Mouse (Mus musculus) stomach, embryonic 16.5 days (tissue): ENCODE data around the gene Mien1. TPM values are rescaled to one million over a fixed set of nuclear protein-coding genes. Genes with fewer than 3 reads are reported as not detected.
A peak's percentile ranks its signal among the peaks of the same experiment; 100 is the strongest.

Source experiments
- ATAC-seq: fragments of 200-750 bp; cut with Nextera tagmentation; 2 replicates; pipeline ENCODE4 v1.8.0; 2017; ENCODE audit warnings: moderate number of reproducible peaks, moderate TSS enrichment; ENCODE audit not compliant: insufficient read depth, low FRiP score
- H3K27ac ChIP-seq: fragments of 300-500 bp; sonication (generic); 2 replicates; pipeline ENCODE4 v1.5.1; 2014; ENCODE audit warnings: low read length
- H3K27me3 ChIP-seq: fragments of 300-500 bp; sonication (generic); 2 replicates; pipeline ENCODE4 v1.6.1; 2014; ENCODE audit warnings: low read length, control low read depth, mixed read lengths; ENCODE audit not compliant: control insufficient read depth, insufficient read depth
- H3K36me3 ChIP-seq: fragments of 300-500 bp; sonication (generic); 2 replicates; pipeline ENCODE4 v1.6.1; 2014; ENCODE audit warnings: low read length; ENCODE audit not compliant: control insufficient read depth, insufficient read depth
- H3K4me1 ChIP-seq: fragments of 300-500 bp; sonication (generic); 2 replicates; pipeline ENCODE4 v1.6.1; 2014; ENCODE audit warnings: low read length, control low read depth, mixed read lengths; ENCODE audit not compliant: control insufficient read depth, insufficient read depth
- H3K4me2 ChIP-seq: fragments of 300-500 bp; sonication (generic); 2 replicates; pipeline ENCODE4 v1.6.1; 2014; ENCODE audit warnings: low read depth, low read length, mixed read lengths
- H3K4me3 ChIP-seq: fragments of 300-500 bp; sonication (generic); replicated peaks from 2 replicates; pipeline ENCODE4 v1.5.1; 2014; ENCODE audit warnings: mild to moderate bottlenecking, low read length
- H3K9ac ChIP-seq: fragments of 300-500 bp; sonication (generic); 2 replicates; pipeline ENCODE4 v1.6.1; 2014; ENCODE audit warnings: low read length
- H3K9me3 ChIP-seq: fragments of 300-500 bp; sonication (generic); replicated peaks from 2 replicates; pipeline ENCODE4 v1.6.1; 2016; ENCODE audit warnings: low read length, control low read depth; ENCODE audit not compliant: control insufficient read depth
- WGBS: fragments of 180-500 bp; shearing (Covaris S2); extraction: QIAGEN DNeasy Blood & Tissue Kit; methylation state at CpG from one replicate; pipeline ENCODE4 v1.1.7; 2014; 5-methylcytosine and 5-hydroxymethylcytosine counted together
- polyA plus RNA-seq: library from polyadenylated mRNA; unstranded; fragments of >200 nt; fragmentation: Nextera tagmentation; extraction: Ambion mirVana; gene quantifications from 2 replicates; pipeline ENCODE4 v1.2.1, GENCODE M21; 2015

The Mien1 gene
- polyA plus RNA-seq, 1 experiment from 2014 or later, result 157 TPM

DNA sequence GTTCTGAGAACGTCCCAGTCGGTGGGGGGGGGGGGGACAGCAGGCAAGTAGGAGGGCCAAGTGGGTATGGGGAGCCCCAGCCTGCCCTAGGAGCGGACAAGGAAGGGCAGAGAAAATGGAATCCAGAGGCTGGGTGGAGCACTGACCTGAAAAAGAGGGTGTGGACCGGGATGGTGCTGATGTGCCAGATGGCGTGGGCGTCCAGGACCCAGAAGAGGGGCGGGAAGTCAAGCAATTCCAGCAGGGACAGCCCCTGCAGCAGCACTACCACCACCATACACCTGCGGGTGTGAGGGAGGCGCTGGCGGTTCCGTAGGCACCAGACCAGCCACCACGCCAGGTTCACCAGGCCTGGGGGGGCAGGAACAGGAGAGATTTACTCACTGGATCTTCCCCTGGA, 48.6 kb downstream of the Mien1 start:
- 74% methylated on average over 12 of the region's 12 CpGs for WGBS
- Histone ChIP-seq H3K4me3 (no peak overlapping the region), H3K27ac (no peak overlapping the region), H3K4me1 (peaks cover 34% of the 10 kb centered on the region), H3K36me3 (no peaks in the 10 kb centered on the region), H3K9ac (peak overlapping the region; percentile 11; the same call in 1 of the 2 replicates), H3K9me3 (no peaks in the 10 kb centered on the region), H3K4me2 (no peak overlapping the region), H3K27me3 (peaks cover 27% of the 10 kb centered on the region)
- no peak for ATAC-seq

DNA sequence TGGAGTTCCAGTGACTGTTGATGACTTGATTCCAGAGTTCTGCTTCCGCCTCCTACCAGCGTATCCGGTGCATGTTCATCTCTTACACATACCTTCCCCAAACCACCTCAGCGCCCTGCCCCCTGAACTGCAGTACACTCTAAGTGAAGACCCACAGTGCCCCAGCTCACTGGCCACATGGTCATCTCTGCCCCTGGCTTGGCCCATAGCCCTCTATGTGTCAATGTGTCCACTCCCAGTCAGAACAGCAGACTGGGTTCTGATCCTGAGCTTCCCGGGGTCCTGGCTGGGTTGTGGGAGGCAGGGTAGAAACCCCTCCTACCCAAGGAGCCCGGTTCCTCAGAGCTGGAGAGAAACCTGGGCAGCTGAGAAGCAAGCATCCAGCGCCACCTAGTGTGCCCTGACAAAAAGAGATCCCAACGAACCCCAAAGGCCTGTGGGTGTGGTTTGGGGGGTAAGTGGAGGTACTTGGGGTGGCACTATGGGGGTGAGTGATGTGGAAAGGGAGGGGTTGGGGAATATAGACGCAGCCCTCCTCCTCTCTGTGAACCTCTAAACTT, 49.5 kb downstream of the Mien1 start:
- H3K36me3 ChIP-seq, result no peaks in the 10 kb centered on the region

DNA sequence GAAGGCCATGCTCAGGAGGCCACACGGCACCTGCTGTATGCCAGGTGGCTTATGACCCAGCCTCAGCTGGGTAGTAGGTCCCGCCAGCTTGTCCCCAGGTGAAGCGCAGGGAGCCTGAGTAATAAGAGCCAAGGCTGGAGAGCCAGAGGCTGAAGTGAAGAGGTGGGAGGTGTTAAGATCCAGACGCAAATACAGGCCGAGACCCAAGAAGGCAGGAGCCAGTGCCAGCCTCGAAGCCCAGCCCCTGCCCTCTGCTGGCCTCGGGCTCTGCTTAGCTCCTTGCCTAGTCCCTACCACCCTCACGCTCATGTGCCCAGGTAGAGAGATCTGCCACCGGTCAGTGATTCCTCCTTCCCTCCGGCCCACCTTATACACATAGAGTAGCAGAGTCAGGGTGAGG, 50.5 kb downstream of the Mien1 start:
- peaks cover 27% of the 10 kb centered on the region for H3K27me3 ChIP-seq
- H3K9ac ChIP-seq, result no peak overlapping the region
- no peak for ATAC-seq
- no peak overlapping the region for H3K4me3 ChIP-seq
- WGBS, result 79% methylated on average over 10 of the region's 10 CpGs
- no peaks in the 10 kb centered on the region for H3K9me3 ChIP-seq
- no peak overlapping the region for H3K27ac ChIP-seq
- no peaks in the 10 kb centered on the region for H3K36me3 ChIP-seq
- H3K4me1 ChIP-seq, result peaks cover 17% of the 10 kb centered on the region
- H3K4me2 ChIP-seq, result no peak overlapping the region

More for the DNA sequence above, 49.5 kb downstream of the Mien1 start:
- Histone ChIP-seq H3K4me1 (peaks cover 27% of the 10 kb centered on the region), H3K9ac (no peak overlapping the region; the same call in 1 of the 2 replicates), H3K9me3 (no peaks in the 10 kb centered on the region), H3K27ac (no peak overlapping the region), H3K4me2 (no peak overlapping the region), H3K4me3 (no peak overlapping the region), H3K27me3 (peaks cover 27% of the 10 kb centered on the region)
- no peak for ATAC-seq
- WGBS, result 27% methylated on average over 9 of the region's 9 CpGs

Other genes starting within 250 kb of the Mien1 start
- 46.4 and 53.3 TPM in 2 replicates for gene Med1, start 245.7 kb downstream of the Mien1 start, polyA plus RNA-seq
- gene Cdk12, start 235.9 kb downstream of the Mien1 start, polyA plus RNA-seq, result 7.6 and 7.7 TPM in 2 replicates
- gene Neurod2, start 109.3 kb downstream of the Mien1 start, polyA plus RNA-seq, result 0.06 TPM in 1 of 2 replicates, not detected in the other
- 18.7 and 20.3 TPM in 2 replicates for gene Ppp1r1b, start 90.6 kb downstream of the Mien1 start, polyA plus RNA-seq
- 43.9 and 51.8 TPM in 2 replicates for gene Stard3, start 80.6 kb downstream of the Mien1 start, polyA plus RNA-seq
- 0.57 and 9.3 TPM in 2 replicates for gene Tcap, start 55.2 kb downstream of the Mien1 start, polyA plus RNA-seq
- 0.15 TPM in 1 of 2 replicates, not detected in the other for gene Pnmt, start 52.5 kb downstream of the Mien1 start, polyA plus RNA-seq
- 16.4 and 17.0 TPM in 2 replicates for gene Pgap3, start 38.5 kb downstream of the Mien1 start, polyA plus RNA-seq
- 52.1 and 62.2 TPM in 2 replicates for gene Erbb2, start 26.5 kb downstream of the Mien1 start, polyA plus RNA-seq
- 44.3 and 53.1 TPM in 2 replicates for gene Grb7, start 7.4 kb upstream of the Mien1 start, polyA plus RNA-seq
- 0.31 and 0.54 TPM in 2 replicates for gene Ikzf3, start 107.0 kb upstream of the Mien1 start, polyA plus RNA-seq
- 0.18 and 0.19 TPM in 2 replicates for gene Zpbp2, start 112.1 kb upstream of the Mien1 start, polyA plus RNA-seq
- 56.8 and 61.0 TPM in 2 replicates for gene Ormdl3, start 148.4 kb upstream of the Mien1 start, polyA plus RNA-seq
- not detected in 2 replicates for gene Lrrc3c, start 159.3 kb upstream of the Mien1 start, polyA plus RNA-seq
- 0.39 and 1.6 TPM in 2 replicates for gene Gm12355, start 186.7 kb upstream of the Mien1 start, polyA plus RNA-seq
- not detected in 2 replicates for gene Gsdma3, start 187.4 kb upstream of the Mien1 start, polyA plus RNA-seq
- 0.45 and 0.87 TPM in 2 replicates for gene Gsdma2, start 207.8 kb upstream of the Mien1 start, polyA plus RNA-seq
- 3.7 and 8.3 TPM in 2 replicates for gene Gsdma, start 225.4 kb upstream of the Mien1 start, polyA plus RNA-seq
- 147 and 157 TPM in 2 replicates for gene Psmd3, start 243.6 kb upstream of the Mien1 start, polyA plus RNA-seq